Mouse (Mus musculus): ENCODE data around the gene Adamts6.

Gene Adamts6

GRCm38 (mm10) chr13:104516766-104517364, 229.2 kb downstream of the Adamts6 start:
- no peak for DNase-seq (ENCODE audit: low read depth, low spot score)

DNA sequence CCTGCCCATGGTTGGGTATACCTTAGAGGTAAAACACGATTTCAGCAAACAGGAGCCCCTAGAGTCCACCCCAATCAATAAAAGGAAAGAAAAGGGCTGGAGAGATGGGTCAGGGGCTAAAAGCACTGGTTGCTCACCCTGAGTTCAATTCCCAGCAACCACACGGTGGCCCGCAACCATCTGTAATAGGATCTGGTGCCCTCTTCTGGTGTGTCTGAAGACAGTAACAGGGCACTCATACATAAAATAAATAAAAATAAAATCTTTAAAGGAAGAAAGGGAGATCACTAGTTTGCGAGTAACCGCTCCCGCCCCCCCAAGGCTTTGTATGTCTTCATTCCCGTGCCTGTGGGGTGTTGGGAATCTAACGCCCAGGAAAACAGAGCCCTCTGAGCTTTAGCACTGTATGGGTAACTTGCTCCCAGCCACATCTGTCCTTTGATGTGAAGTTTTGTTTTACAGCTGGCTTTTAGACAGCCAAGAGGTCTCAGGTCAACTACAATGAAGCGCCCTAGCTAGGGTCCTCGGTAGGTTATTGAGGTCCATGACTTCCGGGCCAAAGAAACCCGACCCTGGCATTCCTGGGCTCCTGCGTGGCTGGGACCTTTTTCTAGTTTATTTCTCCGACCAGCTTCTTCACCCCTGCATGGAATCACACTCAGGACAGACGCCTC, 230.1 kb downstream of the Adamts6 start:
- DNase-seq (ENCODE audit: low read depth, low spot score) = no peak

DNA sequence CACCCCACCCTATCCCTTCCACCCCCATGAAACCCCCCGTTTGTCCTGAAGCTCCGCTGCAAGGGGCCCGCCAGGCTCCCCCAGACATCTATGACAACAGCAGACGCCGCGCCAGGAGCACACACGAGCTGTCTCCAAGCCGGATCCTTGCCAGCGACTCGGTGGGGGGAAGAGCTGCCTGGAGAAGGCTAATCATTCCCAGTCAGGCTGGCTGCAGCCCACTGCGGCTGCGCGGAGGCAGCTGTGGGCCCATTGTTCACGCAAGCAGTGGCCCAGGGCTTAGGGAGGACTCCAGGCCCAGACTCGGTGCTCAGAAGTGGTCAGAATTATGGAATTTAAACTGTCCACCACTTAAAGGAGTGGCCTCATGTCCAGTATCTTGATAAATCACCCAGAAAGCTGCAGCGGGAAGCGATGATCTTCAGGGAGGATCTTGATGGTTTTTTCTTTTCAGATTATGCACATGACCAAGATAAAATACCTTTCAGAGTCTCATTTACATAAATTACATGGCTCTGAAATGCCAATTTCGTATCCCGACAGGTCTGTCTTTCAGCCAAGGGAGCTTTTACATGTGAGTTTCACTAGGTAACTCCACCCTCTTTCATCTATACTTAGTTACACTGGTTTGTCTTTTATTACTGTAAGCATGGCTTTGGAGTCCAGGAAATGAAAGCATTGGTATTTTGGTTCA, 230.8 kb downstream of the Adamts6 start:
- peak; percentile 82 for DNase-seq (ENCODE audit: low read depth, low spot score)

GRCm38 (mm10) chr13:104519006-104519695, 231.5 kb downstream of the Adamts6 start:
- no peak for DNase-seq (ENCODE audit: low read depth, low spot score)

DNA sequence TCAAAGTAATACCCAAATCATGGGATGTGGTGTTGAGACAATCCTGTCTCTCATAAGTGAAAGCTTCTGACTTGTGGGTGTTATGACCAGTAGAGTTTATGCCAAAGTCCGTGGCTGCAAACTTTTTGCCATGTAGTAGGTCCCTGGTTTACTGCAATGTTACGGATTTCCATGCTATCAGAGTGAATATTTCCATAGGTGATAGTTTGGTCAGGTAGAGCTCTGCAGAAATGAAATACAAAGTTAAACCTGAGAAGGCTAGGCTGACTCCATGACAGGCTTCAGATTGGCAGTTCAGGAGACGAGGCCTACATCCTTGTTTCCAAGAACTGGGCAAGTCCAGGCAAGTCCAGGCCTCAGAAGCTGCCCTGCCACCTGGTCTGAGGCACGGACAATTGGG, 232.3 kb downstream of the Adamts6 start:
- no peak for DNase-seq (ENCODE audit: low read depth, low spot score)

GRCm38 (mm10) chr13:104520461-104520860, 232.8 kb downstream of the Adamts6 start:
- DNase-seq (ENCODE audit: low read depth, low spot score) = no peak

DNA sequence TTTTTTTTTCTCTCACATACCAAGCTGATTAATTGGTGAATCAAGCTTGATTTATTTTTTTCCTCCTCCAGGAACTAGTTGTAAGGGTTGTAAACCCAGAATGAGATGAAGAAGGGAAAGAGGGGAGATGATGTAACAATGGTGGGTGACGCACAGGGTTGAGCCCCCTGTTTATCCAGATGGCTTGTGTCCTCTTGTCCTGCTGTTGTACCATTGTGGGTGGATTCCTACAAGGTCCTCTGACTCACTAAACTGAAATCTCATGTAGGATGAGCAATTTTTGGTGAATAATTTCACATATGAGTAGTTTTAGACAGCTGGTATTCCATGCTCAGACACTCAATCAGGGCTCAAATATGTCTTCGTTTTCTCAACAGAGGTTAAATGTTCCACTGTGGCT, 233.9 kb downstream of the Adamts6 start:
- no peak for DNase-seq (ENCODE audit: low read depth, low spot score)

- DNase-seq (ENCODE audit: low read depth, low spot score) = no peak
These were observed 238.0 kb downstream of the Adamts6 start for GRCm38 (mm10) chr13:104525656-104526055.

DNA sequence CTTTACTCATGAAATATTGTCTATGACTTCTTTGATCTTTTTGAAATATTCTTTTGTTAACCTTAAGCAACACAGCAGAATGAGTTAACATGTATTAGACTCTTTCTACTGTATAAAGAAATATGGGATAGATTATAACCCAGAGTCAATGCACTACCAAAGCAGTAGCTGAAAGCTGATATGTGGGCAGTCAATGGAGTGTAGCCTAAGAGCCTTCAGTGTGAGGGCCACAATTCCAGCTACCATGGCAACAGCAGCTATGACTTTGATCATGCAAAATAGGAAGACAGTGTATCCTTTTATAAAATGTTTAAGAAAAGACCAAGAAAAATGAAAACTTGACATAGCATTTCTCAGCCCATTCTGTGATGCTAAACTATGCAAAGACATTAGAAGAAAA, 241.6 kb downstream of the Adamts6 start:
- DNase-seq (ENCODE audit: low read depth, low spot score) = no peak

GRCm38 (mm10) chr13:104531841-104532240, 244.2 kb downstream of the Adamts6 start:
- no peak for DNase-seq (ENCODE audit: low read depth, low spot score)

DNA sequence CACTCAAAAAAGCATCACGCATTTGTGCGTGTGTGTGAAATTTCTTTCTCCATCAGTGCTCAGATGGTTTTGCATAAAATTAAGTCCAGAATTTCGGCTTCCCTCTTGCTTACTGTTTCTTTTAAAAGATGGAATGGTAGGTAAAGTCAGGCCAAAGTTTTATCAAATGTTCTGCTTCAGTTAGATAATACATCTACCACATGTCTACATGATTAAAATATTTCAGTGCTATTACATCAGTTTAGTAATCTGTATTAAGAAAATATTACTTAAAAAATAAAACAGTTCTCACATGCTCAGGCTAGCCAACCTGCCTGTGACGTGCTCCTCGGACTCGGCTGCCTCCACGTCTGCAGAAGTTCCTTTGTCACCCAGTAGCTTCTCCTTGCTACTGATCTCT, 245.1 kb downstream of the Adamts6 start:
- no peak for DNase-seq (ENCODE audit: low read depth, low spot score)

DNA sequence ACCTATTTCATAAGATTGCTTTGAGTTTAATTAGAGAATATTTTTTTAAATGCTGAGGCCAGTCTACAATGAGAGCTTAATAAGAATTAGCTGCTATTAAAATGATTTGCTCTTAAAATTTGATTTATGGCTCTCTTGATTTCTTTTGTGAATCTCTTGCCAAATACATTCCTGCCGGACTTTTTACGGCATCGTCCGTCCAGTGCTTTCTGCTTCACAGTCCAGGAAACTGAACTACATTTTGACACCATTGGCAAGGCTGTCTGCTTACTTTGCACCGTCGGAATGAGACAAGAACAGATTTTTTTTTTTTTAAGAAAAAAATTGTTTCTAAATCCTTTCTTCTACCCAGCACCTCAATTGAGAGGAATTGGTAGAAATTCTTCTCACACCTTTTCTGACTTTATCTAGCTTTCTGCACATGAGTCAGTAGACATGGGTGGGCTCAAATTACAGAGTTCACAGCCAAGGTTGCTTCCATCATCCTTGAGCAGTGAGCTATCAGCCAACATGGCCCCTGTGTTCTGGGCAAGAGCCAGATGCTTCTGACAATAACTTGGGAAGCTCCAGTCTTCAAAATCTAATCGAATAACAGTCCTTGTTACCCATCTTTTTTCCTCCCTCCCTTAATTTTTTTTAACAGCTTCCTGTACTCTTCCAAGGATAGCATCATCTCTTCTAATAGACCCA, 246.3 kb downstream of the Adamts6 start:
- peak; percentile 30 for DNase-seq (ENCODE audit: low read depth, low spot score)

DNA sequence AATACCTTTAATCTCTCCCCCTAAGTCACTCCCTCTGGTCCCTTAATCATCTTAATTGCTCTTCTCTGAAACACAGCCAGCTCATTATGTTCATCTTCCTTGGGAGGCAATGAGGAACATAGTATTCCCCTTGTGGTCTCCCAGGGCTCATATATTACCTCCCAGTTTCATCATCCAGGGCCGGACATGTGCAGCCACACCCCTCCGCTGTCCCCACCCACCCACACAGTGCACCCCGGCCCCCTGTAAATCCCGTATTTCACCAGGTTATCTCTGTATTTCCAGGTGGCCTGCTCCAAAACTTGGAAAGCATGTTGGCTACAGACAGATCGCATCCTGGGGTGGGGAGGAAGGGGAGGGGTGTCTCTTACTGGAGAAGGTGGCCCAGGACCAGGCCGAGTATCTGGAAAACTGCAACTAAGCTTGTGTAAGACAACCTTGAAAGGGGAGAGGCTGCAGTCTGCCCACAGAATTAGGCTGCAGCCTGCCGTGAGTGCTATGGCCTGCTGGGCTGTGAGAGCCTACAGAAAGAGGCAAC, 253.3 kb downstream of the Adamts6 start:
- no peak for DNase-seq (ENCODE audit: low read depth, low spot score)

DNA sequence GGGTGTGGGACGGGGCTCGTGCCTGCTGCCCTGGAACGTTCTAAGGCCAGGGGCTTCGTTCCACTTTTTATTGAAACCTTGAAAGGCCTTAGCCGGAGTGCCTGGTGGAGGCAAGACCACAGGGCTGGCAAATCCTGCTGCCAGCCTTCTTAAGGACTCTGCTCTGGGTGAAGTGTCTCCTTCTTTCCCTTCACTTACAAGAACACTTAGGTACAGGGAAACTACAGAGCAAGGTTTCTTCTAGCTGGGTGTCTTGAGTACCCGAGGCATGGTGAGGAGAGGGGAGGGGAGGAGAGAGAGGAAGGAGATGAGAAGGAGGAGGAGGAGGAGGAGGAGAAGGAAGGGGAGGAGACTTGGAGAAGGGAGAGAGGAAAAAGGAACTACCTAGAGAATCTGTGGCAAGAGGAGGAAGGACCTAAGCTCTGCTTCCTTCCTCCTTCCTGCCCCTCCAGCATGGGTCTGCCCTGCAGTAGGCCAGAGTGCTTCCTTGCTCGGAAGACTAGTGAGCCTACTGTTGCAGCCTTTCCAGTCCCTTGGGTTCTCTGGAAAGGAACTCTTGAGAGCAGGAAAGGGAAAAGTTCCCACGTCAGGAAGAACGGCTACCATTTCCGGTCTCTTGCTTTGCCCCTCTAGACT, 254.6 kb downstream of the Adamts6 start:
- no peak for DNase-seq (ENCODE audit: low read depth, low spot score)

DNA sequence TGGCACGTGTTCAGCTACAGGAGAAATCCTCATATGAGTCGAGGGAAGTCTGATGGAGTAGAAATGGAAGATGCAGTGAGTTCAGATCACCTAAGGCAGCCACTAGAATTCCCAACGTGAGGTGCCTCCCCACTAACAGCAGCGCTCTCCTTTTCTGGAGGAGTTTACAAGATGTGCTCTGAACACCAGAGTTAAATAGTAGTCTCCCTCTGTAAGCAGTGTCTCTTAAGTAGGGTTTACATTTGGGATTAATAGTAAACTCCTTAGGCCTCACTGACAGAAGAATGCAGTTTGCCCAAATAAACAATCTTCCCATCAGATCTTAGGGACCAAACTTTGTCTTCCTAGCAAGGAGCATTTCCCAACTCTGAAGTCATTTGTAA, 255.1 kb downstream of the Adamts6 start:
- no peak for DNase-seq (ENCODE audit: low read depth, low spot score)
